Mouse (Mus musculus) lung, postnatal 0 days (tissue): ENCODE results near the gene Sdc4.

Experiments
- CTCF ChIP-seq: IDR thresholded peaks from 2 replicates; pipeline ENCODE4 v1.5.1; 2016; ENCODE audit warnings: antibody characterized with exemption, mild to moderate bottlenecking
- EP300 ChIP-seq: IDR thresholded peaks from 2 replicates; pipeline ENCODE4 v1.6.1; 2016; ENCODE audit warnings: antibody characterized with exemption, mild to moderate bottlenecking, control low read depth

- TF ChIP-seq EP300 (no peak), CTCF (no peak)
Measured at GRCm38 (mm10) chr2:164423464-164423863, 20.2 kb downstream of the Sdc4 start.
